Mouse (Mus musculus): ENCODE measurements around the gene Mttp.

- no peak for TF ChIP-seq GATA1 (IDR thresholded peaks at IDR 0.05; ENCODE audit: low read length)
- no peak for TF ChIP-seq TAL1 (IDR thresholded peaks at IDR 0.05; ENCODE audit: low read length)
These were observed 101.5 kb downstream of the Mttp start for GRCm38 (mm10) chr3:138043316-138043715.
